Mouse (Mus musculus) lung, adult 2 months (tissue): ENCODE data around the gene Pkhd1.

ENCODE experiments used
- CTCF ChIP-seq: fragments of 200-500 bp; IDR thresholded peaks from 2 replicates; pipeline ENCODE4 v1.5.1; 2011; ENCODE audit warnings: mild to moderate bottlenecking, low read length, control low read depth; ENCODE audit not compliant: insufficient read depth
- POLR2A ChIP-seq: fragments of 200-500 bp; IDR thresholded peaks from 2 replicates; pipeline ENCODE4 v1.6.1; 2011; ENCODE audit warnings: low read depth, mild to moderate bottlenecking, control low read depth, low read length, borderline replicate concordance; ENCODE audit errors: extremely low read depth

DNA sequence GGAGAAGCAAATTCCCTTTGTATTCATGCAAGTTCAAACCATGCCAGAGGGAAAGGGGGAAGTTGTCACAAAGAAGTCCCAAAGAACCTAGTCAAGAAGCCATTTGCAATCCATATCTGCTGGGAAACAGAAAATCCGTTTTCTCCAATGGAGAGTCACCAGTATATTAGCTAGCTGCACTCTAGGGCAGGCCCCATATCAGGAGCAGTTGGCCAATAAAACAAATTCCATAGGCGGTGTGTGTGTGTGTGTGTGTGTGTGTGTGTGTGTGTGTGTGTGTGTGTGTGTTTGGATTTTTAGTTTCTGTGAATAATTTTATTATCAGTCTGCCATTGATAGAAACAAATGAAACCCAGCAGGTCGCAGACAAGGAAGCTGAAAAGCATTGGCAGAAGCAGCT, 139.2 kb downstream of the Pkhd1 start:
- no peak for TF ChIP-seq POLR2A
- TF ChIP-seq CTCF: no peak
